Mouse (Mus musculus): ENCODE data around the gene Tmem47. TPM values are rescaled to one million over a fixed set of nuclear protein-coding genes. Genes with fewer than 3 reads are reported as not detected.

Tmem47 gene
- polyA plus RNA-seq, 1 experiment = 18.4 TPM

- Histone ChIP-seq H3K79me2 (ENCODE audit: control insufficient read depth, insufficient read depth) (no peaks in the 10 kb centered on the region), H3ac (ENCODE audit: control insufficient read depth, insufficient read length) (no peak overlapping the region), H3K4me2 (ENCODE audit: low read depth) (no peak overlapping the region), H3K36me3 (ENCODE audit: control insufficient read depth, insufficient read depth) (no peaks in the 10 kb centered on the region), H3K27me3 (ENCODE audit: control insufficient read depth, insufficient read depth, insufficient read length) (no peaks in the 10 kb centered on the region), H3K4me3 (no peak overlapping the region)
- TF ChIP-seq USF1 (IDR thresholded peaks at IDR 0.05; ENCODE audit: low read depth) (no peak), POLR2AphosphoS2 (IDR thresholded peaks at IDR 0.05; ENCODE audit: insufficient read length, low read depth) (no peak), E2F4 (IDR thresholded peaks at IDR 0.05; ENCODE audit: insufficient read depth) (no peak), TCF3 (IDR thresholded peaks at IDR 0.05; ENCODE audit: insufficient read length, low read depth) (no peak), MYOG (IDR thresholded peaks at IDR 0.05; ENCODE audit: control insufficient read depth in 1 of 3, insufficient read depth in 1 of 3, insufficient read length in 2 of 3, low read depth in 2 of 3) (no peak), MAX (IDR thresholded peaks at IDR 0.05; ENCODE audit: low read depth) (no peak), SRF (IDR thresholded peaks at IDR 0.05; ENCODE audit: control insufficient read depth, insufficient read length, low read depth) (no peak), TCF12 (IDR thresholded peaks at IDR 0.05; ENCODE audit: insufficient read depth, poor library complexity, severe bottlenecking) (no peak), CEBPB (IDR thresholded peaks at IDR 0.05; ENCODE audit: insufficient read depth, poor library complexity, severe bottlenecking) (no peak), POLR2A (IDR thresholded peaks at IDR 0.05; ENCODE audit: insufficient read length, low read depth) (no peak)
Observed at GRCm38 (mm10) chrX:81147416-81147815, 76.9 kb downstream of the Tmem47 start.

All from myocyte (in vitro differentiated cells).